Mouse (Mus musculus) liver, postnatal 0 days (tissue): ENCODE data around the gene Abr.

ENCODE experiments used
- CTCF ChIP-seq: sonication (generic); IDR thresholded peaks from 2 replicates; pipeline ENCODE4 v1.5.1; 2016; ENCODE audit warnings: antibody characterized with exemption, low read depth
- EP300 ChIP-seq: IDR thresholded peaks from 2 replicates; pipeline ENCODE4 v1.6.1; 2016; ENCODE audit warnings: antibody characterized with exemption, low read depth, mild to moderate bottlenecking

GRCm38 (mm10) chr11:76525646-76526351 lies 96.3 kb downstream of the Abr start:
- TF ChIP-seq CTCF: no peak
- no peak for TF ChIP-seq EP300
